Mouse (Mus musculus) heart, adult 2 months (tissue): Measurements from ENCODE around the gene Lrfn3. TPM values are rescaled to one million over a fixed set of nuclear protein-coding genes. Genes with fewer than 3 reads are reported as not detected.

Experiments used
- DNase-seq, 2 experiments: peaks; one replicate each; pipeline ENCODE4 v3.0.0; 2021
- H3K27ac ChIP-seq: fragments of 200-600 bp; 2 replicates; pipeline ENCODE4 v1.8.1; 2022
- H3K27me3 ChIP-seq: fragments of 200-500 bp; 2 replicates; pipeline ENCODE4 v1.6.1; 2012; ENCODE audit warnings: mild to moderate bottlenecking, low read length, inconsistent platforms, mixed read lengths; ENCODE audit not compliant: control insufficient read depth, insufficient read depth
- H3K36me3 ChIP-seq: fragments of 200-500 bp; 2 replicates; pipeline ENCODE4 v1.6.1; 2012; ENCODE audit warnings: low read length, inconsistent platforms; ENCODE audit not compliant: control insufficient read depth, insufficient read depth
- H3K4me1 ChIP-seq: fragments of 200-500 bp; 2 replicates; pipeline ENCODE4 v1.6.1; 2011; ENCODE audit warnings: low read length; ENCODE audit not compliant: control insufficient read depth, insufficient read depth
- H3K4me3 ChIP-seq: fragments of 200-600 bp; 2 replicates; pipeline ENCODE4 v1.8.1; 2022
- H3K79me2 ChIP-seq: fragments of 200-500 bp; replicated peaks from 2 replicates; pipeline ENCODE4 v1.6.1; 2012; ENCODE audit warnings: mild to moderate bottlenecking, inconsistent platforms, low read length, moderate library complexity, mixed read lengths; ENCODE audit not compliant: control insufficient read depth, insufficient read depth
- H3K9ac ChIP-seq: fragments of 200-500 bp; 2 replicates; pipeline ENCODE4 v1.6.1; 2012; ENCODE audit warnings: low read depth, mild to moderate bottlenecking, control low read depth, inconsistent platforms, low read length, mixed read lengths
- CTCF ChIP-seq: fragments of 200-600 bp; IDR thresholded peaks from 2 replicates; pipeline ENCODE4 v1.8.1; 2022; ENCODE audit warnings: antibody characterized with exemption, mild to moderate bottlenecking, moderate library complexity
- EP300 ChIP-seq: fragments of 200-500 bp; IDR thresholded peaks from 2 replicates; pipeline ENCODE4 v1.6.1; 2011; ENCODE audit warnings: low read depth, low read length, control low read depth; ENCODE audit not compliant: insufficient read depth
- POLR2A ChIP-seq: fragments of 200-500 bp; IDR thresholded peaks from 2 replicates; pipeline ENCODE4 v1.6.1; 2011; ENCODE audit warnings: mild to moderate bottlenecking, low read depth, low read length, control low read depth; ENCODE audit not compliant: insufficient read depth
- WGBS: fragments of 180-500 bp; shearing (Covaris S2); methylation state at CpG from one replicate; pipeline ENCODE4 v1.1.7; 2018; 5-methylcytosine and 5-hydroxymethylcytosine counted together
- intact Hi-C: fragments of 180-260 bp; cut with DNase I; formaldehyde crosslinking; loops from one replicate; pipeline ENCODE4 v1.15.1; 2025
- polyA plus RNA-seq: library from polyadenylated mRNA; depleted of rRNA; stranded (reverse); fragments of >200 nt; gene quantifications from 2 replicates; pipeline ENCODE4 v1.2.3, GENCODE M21; 2012
- total RNA-seq, 2 experiments: library from RNA; stranded (reverse); gene quantifications; 2 replicates each; pipeline ENCODE4 v1.2.3; 2021

Lrfn3 gene
- total and polyA plus RNA-seq, 3 experiments, result 1.1 to 1.9 (median 1.3) TPM

GRCm38 (mm10) chr7:30394871-30395270 lies 32.3 kb upstream of the Lrfn3 start:
- WGBS, result 60% methylated on average over 2 of the region's 2 CpGs
- no peak overlapping the region for H3K9ac ChIP-seq
- H3K79me2 ChIP-seq, result no peaks in the 10 kb centered on the region
- H3K27ac ChIP-seq, result no peak overlapping the region
- no peaks in the 10 kb centered on the region for H3K27me3 ChIP-seq
- DNase-seq, result no peak
- intact Hi-C loops, result no loop called here
- H3K36me3 ChIP-seq, result no peaks in the 10 kb centered on the region
- TF ChIP-seq CTCF (peak; percentile 41), EP300 (no peak)
- H3K4me1 ChIP-seq, result no peaks in the 10 kb centered on the region
- no peak overlapping the region for H3K4me3 ChIP-seq

DNA sequence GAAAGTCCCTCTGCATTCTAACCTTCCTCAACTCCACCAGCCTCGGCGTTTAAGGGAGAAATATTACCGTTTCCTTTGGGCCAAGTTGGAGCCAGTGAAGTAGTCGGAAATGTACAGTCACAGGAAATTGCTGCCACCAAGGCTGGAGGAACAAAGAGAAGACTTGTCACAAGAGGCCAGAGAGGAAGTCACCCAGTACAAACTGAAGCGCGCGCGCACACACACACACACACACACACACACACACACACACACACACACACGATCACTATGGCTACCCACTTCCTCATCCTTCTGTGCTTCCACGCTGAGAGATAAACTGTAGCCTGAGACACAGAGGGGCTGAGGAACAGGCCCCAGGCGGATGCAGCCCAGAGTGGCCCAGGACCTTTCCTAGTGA lies 31.8 kb upstream of the Lrfn3 start:
- peak in 1 of 2 experiments; percentile 63 for DNase-seq
- 22% methylated on average over 11 of the region's 11 CpGs for WGBS
- TF ChIP-seq EP300 (0 out of 2 replicates have a peak, but pooled peaks have one; percentile 27), POLR2A (no peak)

GRCm38 (mm10) chr7:30393631-30394030 lies 31.1 kb upstream of the Lrfn3 start:
- no peak for TF ChIP-seq POLR2A
- TF ChIP-seq CTCF, result no peak
- TF ChIP-seq EP300, result no peak
- no peak overlapping the region for H3K4me3 ChIP-seq
- intact Hi-C loops, result no loop called here
- H3K79me2 ChIP-seq, result no peaks in the 10 kb centered on the region
- WGBS, result 76% methylated on average over 4 of the region's 4 CpGs
- no peak for DNase-seq
- H3K27ac ChIP-seq, result peak overlapping the region; percentile 36
- H3K9ac ChIP-seq, result no peak overlapping the region
- H3K27me3 ChIP-seq, result no peaks in the 10 kb centered on the region
- H3K36me3 ChIP-seq, result no peaks in the 10 kb centered on the region
- no peaks in the 10 kb centered on the region for H3K4me1 ChIP-seq

More for the DNA sequence above, 31.8 kb upstream of the Lrfn3 start:
- Histone ChIP-seq H3K4me3 (no peak overlapping the region), H3K36me3 (no peaks in the 10 kb centered on the region), H3K27me3 (no peaks in the 10 kb centered on the region), H3K79me2 (no peaks in the 10 kb centered on the region), H3K27ac (peak overlapping the region; percentile 36), H3K9ac (no peak overlapping the region), H3K4me1 (no peaks in the 10 kb centered on the region)
- intact Hi-C loops, result no loop called here

- H3K4me3 ChIP-seq, result no peak overlapping the region
- H3K36me3 ChIP-seq, result no peaks in the 10 kb centered on the region
- no peak for TF ChIP-seq CTCF
- TF ChIP-seq POLR2A, result no peak
- no peak for TF ChIP-seq EP300
- no peak for DNase-seq
- intact Hi-C loops, result no loop called here
- no peaks in the 10 kb centered on the region for H3K27me3 ChIP-seq
- H3K27ac ChIP-seq, result no peak overlapping the region
- WGBS, result 55% methylated on average over 4 of the region's 4 CpGs
- no peaks in the 10 kb centered on the region for H3K4me1 ChIP-seq
- no peaks in the 10 kb centered on the region for H3K79me2 ChIP-seq
- H3K9ac ChIP-seq, result no peak overlapping the region
Observed at GRCm38 (mm10) chr7:30392746-30393520, 30.4 kb upstream of the Lrfn3 start.

GRCm38 (mm10) chr7:30384106-30384505 lies 21.5 kb upstream of the Lrfn3 start:
- Histone ChIP-seq H3K4me1 (no peaks in the 10 kb centered on the region), H3K36me3 (no peaks in the 10 kb centered on the region), H3K79me2 (no peaks in the 10 kb centered on the region), H3K27me3 (no peaks in the 10 kb centered on the region), H3K9ac (no peak overlapping the region), H3K4me3 (no peak overlapping the region), H3K27ac (no peak overlapping the region)
- TF ChIP-seq EP300 (no peak), POLR2A (no peak), CTCF (no peak)
- WGBS, result 75% methylated on average over 9 of the region's 9 CpGs
- intact Hi-C loops, result no loop called here
- DNase-seq, result no peak

DNA sequence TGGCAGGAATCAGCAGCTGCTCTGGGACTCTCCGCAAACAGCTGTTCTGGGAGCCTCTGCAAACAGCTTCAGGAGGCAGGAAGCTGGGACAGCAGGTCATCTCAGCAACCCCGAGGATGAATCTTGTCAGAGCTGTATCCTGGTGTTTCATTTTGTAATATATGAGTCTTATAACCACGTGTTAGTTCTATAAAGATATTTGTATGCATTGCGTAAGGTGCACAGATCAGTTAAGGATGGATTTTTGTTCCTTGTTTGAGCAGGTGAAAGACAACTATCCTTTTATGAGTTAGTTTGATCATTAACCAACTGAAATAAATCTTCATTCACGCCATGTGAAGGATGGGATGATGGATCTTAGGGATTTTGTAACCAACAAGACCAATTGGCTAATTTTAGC lies 17.5 kb upstream of the Lrfn3 start:
- 55% methylated on average over 5 of the region's 5 CpGs for WGBS
- no peaks in the 10 kb centered on the region for H3K36me3 ChIP-seq

More for the DNA sequence above, 17.5 kb upstream of the Lrfn3 start:
- no peak overlapping the region for H3K9ac ChIP-seq
- intact Hi-C loops, result no loop called here
- no peaks in the 10 kb centered on the region for H3K79me2 ChIP-seq
- no peak for DNase-seq
- no peaks in the 10 kb centered on the region for H3K4me1 ChIP-seq
- H3K27ac ChIP-seq, result no peak overlapping the region
- TF ChIP-seq POLR2A (no peak), CTCF (no peak), EP300 (no peak)
- H3K4me3 ChIP-seq, result no peak overlapping the region
- H3K27me3 ChIP-seq, result no peaks in the 10 kb centered on the region
